Mouse (Mus musculus): Measurements from ENCODE around the gene Otud1.

- TF ChIP-seq POLR2A (IDR thresholded peaks at IDR 0.05; ENCODE audit: insufficient read depth, low read depth, low read length) (no peak), CTCF (IDR thresholded peaks at IDR 0.05; ENCODE audit: insufficient read depth, low read depth, low read length) (no peak)
Measured at GRCm38 (mm10) chr2:19685489-19686147, 28.1 kb downstream of the Otud1 start.

All from olfactory bulb, adult 2 months (tissue).